Mouse (Mus musculus) heart, postnatal 0 days (tissue): Measurements from ENCODE around the gene Zfp715.

ENCODE experiments used
- CTCF ChIP-seq: IDR thresholded peaks from 2 replicates; pipeline ENCODE4 v1.5.1; 2016; ENCODE audit warnings: antibody characterized with exemption, control low read depth, low read depth
- EP300 ChIP-seq: IDR thresholded peaks from 2 replicates; pipeline ENCODE4 v1.6.1; 2016; ENCODE audit warnings: antibody characterized with exemption, low read depth

DNA sequence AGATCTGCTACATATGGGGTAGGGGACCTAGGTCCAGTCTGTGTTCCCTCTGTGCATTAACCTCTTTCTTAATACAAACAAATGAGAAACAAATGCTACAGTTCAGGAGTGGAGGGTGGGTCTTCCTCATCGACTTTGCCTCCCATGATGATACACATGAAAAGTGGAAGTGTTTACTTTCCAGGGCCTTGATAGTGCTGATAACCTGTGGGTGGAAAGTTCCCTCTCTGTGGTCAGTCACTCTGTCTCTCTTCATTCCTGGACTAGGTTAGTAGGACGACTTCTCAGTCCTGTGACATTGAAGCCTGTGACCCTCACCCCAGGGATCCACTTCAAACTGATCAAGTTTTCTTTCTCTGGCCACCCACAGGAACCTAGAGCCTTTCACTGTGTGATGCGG lies 38.1 kb upstream of the Zfp715 start, which contains the start of gene Siglecf:
- TF ChIP-seq EP300 (no peak), CTCF (no peak)
